In genomic region chr8:13516728-13517127, GRCm38 (mm10) we compare ENCODE assay signal across 22 mouse cellular contexts. TPM values are rescaled to one million over a fixed set of nuclear protein-coding genes. Genes with fewer than 3 reads are reported as not detected.
DNase-seq lines count a peak whose midpoint lies in the region; ATAC-seq and TF ChIP-seq lines count a peak whose summit lies in the region.
"Had no signal": no experiment of that assay in that cellular context is flagged by ENCODE, and none has a peak within 500 bp of the region (broad histone marks: within the 10 kb centered on the region; RNA-seq: fewer than 3 reads in every experiment).

No protein-coding gene starts in this region.

- H3K4me3 ChIP-seq in heart, embryonic 12.5 days, result no peak overlapping the region
- H3K4me3 ChIP-seq in heart, embryonic 10.5 days, result no peak overlapping the region
- H3K4me3 ChIP-seq in MEL (ENCODE audit: control insufficient read depth in 1 of 2, insufficient read depth in 1 of 2, low read depth in 2 of 2, low read length in 2 of 2), result no peak overlapping the region
- no peak overlapping the region for H3K4me3 ChIP-seq in limb, embryonic 14.5 days (replicated peaks; ENCODE audit: low read length)
- H3K4me3 ChIP-seq: embryonic facial prominence, embryonic 13.5 days; forebrain, embryonic 10.5 days; limb, embryonic 12.5 days; megakaryocyte, embryonic 14.5 days had no signal

- WGBS in heart, embryonic 12.5 days, result 59% methylated on average over 5 of the region's 5 CpGs
- WGBS in heart, embryonic 10.5 days, result 73% methylated on average over 5 of the region's 5 CpGs
- 65% methylated on average over 5 of the region's 5 CpGs for WGBS in limb, embryonic 14.5 days

- TF ChIP-seq EP300 in MEL (IDR thresholded peaks at IDR 0.05; ENCODE audit: low read depth in 1 of 2, low read length in 2 of 2), result no peak

- H3K36me3 ChIP-seq in heart, embryonic 12.5 days, result no peaks in the 10 kb centered on the region
- no peaks in the 10 kb centered on the region for H3K36me3 ChIP-seq in heart, embryonic 10.5 days
- H3K36me3 ChIP-seq in MEL (ENCODE audit: control insufficient read depth in 1 of 2, insufficient read depth in 2 of 2, low read length in 2 of 2), result peaks cover 0 to 22% of the 10 kb centered on the region in 2 experiments; a peak in 2 of 4 replicates
- H3K36me3 ChIP-seq in limb, embryonic 14.5 days (ENCODE audit: control insufficient read depth, insufficient read depth, low read length), result no peaks in the 10 kb centered on the region
- H3K36me3 ChIP-seq: embryonic facial prominence, embryonic 13.5 days; forebrain, embryonic 10.5 days; limb, embryonic 12.5 days had no signal

- no peak for DNase-seq in heart, embryonic 10.5 days (ENCODE audit: low spot score)
- peak; percentile 42 for DNase-seq in kidney, postnatal 10 days
- no peak for DNase-seq in kidney, adult 11 months
- DNase-seq in MEL (ENCODE audit: low read depth, low spot score) (no peak), liver (no peak)
- DNase-seq in limb, embryonic 14.5 days (ENCODE audit: low spot score), result peak; percentile 33
- DNase-seq in frontal cortex, postnatal 25 days (ENCODE audit: low spot score in 2 of 2), result no peak
- DNase-seq: B cell, adult 2 months; gastrocnemius, postnatal 14 days; layer of hippocampus, adult 9-11 months; liver, postnatal 0 days; thymus, postnatal 25 days had no signal

- no peaks in the 10 kb centered on the region; the same call in none of the 2 replicates for H3K27me3 ChIP-seq in heart, embryonic 12.5 days (replicated peaks)
- H3K27me3 ChIP-seq in heart, embryonic 10.5 days (ENCODE audit: insufficient read depth, poor library complexity, severe bottlenecking), result no peaks in the 10 kb centered on the region; the same call in 1 of the 2 replicates
- peaks cover 0 to 1% of the 10 kb centered on the region in 2 experiments; a peak in 2 of 4 replicates for H3K27me3 ChIP-seq in MEL (ENCODE audit: control insufficient read depth in 1 of 2, insufficient read depth in 2 of 2, low read length in 2 of 2)
- H3K27me3 ChIP-seq in limb, embryonic 14.5 days (ENCODE audit: control insufficient read depth, insufficient read depth, low read length), result no peaks in the 10 kb centered on the region

- H3K79me2 ChIP-seq in MEL (ENCODE audit: control insufficient read depth, insufficient read depth, low read length, poor library complexity), result no peaks in the 10 kb centered on the region

- H3K9ac ChIP-seq in heart, embryonic 12.5 days, result no peak overlapping the region
- 0 out of 2 replicates have a peak overlapping the region, but pooled peaks have one; percentile 13 for H3K9ac ChIP-seq in MEL (ENCODE audit: control insufficient read depth, low read depth, low read length, poor library complexity, severe bottlenecking)
- H3K9ac ChIP-seq in limb, embryonic 14.5 days (ENCODE audit: low read depth, low read length, severe bottlenecking), result no peak overlapping the region
- H3K9ac ChIP-seq: embryonic facial prominence, embryonic 13.5 days; hindbrain, embryonic 14.5 days; limb, embryonic 12.5 days; liver, postnatal 0 days had no signal

- no peak overlapping the region for H3K4me2 ChIP-seq in heart, embryonic 12.5 days
- H3K4me2 ChIP-seq in limb, embryonic 14.5 days (replicated peaks; ENCODE audit: low read depth, low read length, severe bottlenecking), result no peak overlapping the region
- H3K4me2 ChIP-seq: embryonic facial prominence, embryonic 13.5 days; hindbrain, embryonic 14.5 days; limb, embryonic 12.5 days had no signal

- no peaks in the 10 kb centered on the region for H3K9me3 ChIP-seq in heart, embryonic 12.5 days (replicated peaks)
- no peaks in the 10 kb centered on the region for H3K9me3 ChIP-seq in heart, embryonic 10.5 days
- no peaks in the 10 kb centered on the region for H3K9me3 ChIP-seq in MEL (replicated peaks; ENCODE audit: insufficient read depth, low read length)
- H3K9me3 ChIP-seq in limb, embryonic 14.5 days (ENCODE audit: control insufficient read depth, low read length), result no peaks in the 10 kb centered on the region
- H3K9me3 ChIP-seq: embryonic facial prominence, embryonic 13.5 days; forebrain, embryonic 10.5 days; limb, embryonic 12.5 days had no signal

- no peak for ATAC-seq in heart, embryonic 12.5 days (ENCODE audit: insufficient number of reproducible peaks, low FRiP score)
- no peak for ATAC-seq in limb, embryonic 14.5 days (ENCODE audit: low FRiP score, low read depth)
- ATAC-seq: liver, postnatal 0 days; midbrain, embryonic 16.5 days had no signal

- no peak for TF ChIP-seq POLR2A in MEL (IDR thresholded peaks at IDR 0.05; ENCODE audit: control insufficient read depth in 1 of 2, insufficient read depth in 1 of 2, low read depth in 1 of 2, low read length in 2 of 2, poor library complexity in 1 of 2)
- no peak for TF ChIP-seq POLR2A in limb, embryonic 14.5 days (IDR thresholded peaks at IDR 0.05; ENCODE audit: borderline replicate concordance, extremely low read depth, insufficient read depth, insufficient read length)

- TF ChIP-seq CTCF in MEL (IDR thresholded peaks at IDR 0.05 in 2 of 3, conservative IDR thresholded peaks at IDR 0.05 in 1 of 3; ENCODE audit: control insufficient read depth in 1 of 3, insufficient read depth in 1 of 3, low read depth in 2 of 3, low read length in 3 of 3, poor library complexity in 1 of 3, severe bottlenecking in 1 of 3), result no peak

- no peak for TF ChIP-seq RAD21 in MEL (IDR thresholded peaks at IDR 0.05; ENCODE audit: low read depth, low read length)

- peak overlapping the region; percentile 40; the same call in 1 of the 2 replicates for H3K27ac ChIP-seq in heart, embryonic 12.5 days (ENCODE audit: poor library complexity, severe bottlenecking)
- H3K27ac ChIP-seq in heart, embryonic 10.5 days, result no peak overlapping the region
- H3K27ac ChIP-seq in MEL (ENCODE audit: control insufficient read depth, low read depth, low read length), result peak overlapping the region; percentile 54
- no peak overlapping the region for H3K27ac ChIP-seq in limb, embryonic 14.5 days (replicated peaks; ENCODE audit: low read depth, low read length)
- H3K27ac ChIP-seq: embryonic facial prominence, embryonic 13.5 days; forebrain, embryonic 10.5 days; hindbrain, embryonic 14.5 days; limb, embryonic 12.5 days had no signal

- peaks cover 35% of the 10 kb centered on the region for H3K4me1 ChIP-seq in heart, embryonic 12.5 days (replicated peaks)
- peaks cover 21% of the 10 kb centered on the region for H3K4me1 ChIP-seq in heart, embryonic 10.5 days
- H3K4me1 ChIP-seq in MEL (ENCODE audit: control insufficient read depth in 1 of 2, insufficient read depth in 2 of 2, low read length in 2 of 2), result peaks cover 20 to 29% of the 10 kb centered on the region in 2 experiments
- no peaks in the 10 kb centered on the region; the same call in 1 of the 2 replicates for H3K4me1 ChIP-seq in limb, embryonic 14.5 days (ENCODE audit: control insufficient read depth, insufficient read depth, low read length)
- H3K4me1 ChIP-seq: forebrain, embryonic 10.5 days; limb, embryonic 12.5 days had no signal

TF ChIP-seq in MEL, 35 proteins besides CTCF, POLR2A, EP300 and RAD21:
- TF ChIP-seq SMC3 (IDR thresholded peaks at IDR 0.05; ENCODE audit: low read depth, low read length) (no peak), USF2 (IDR thresholded peaks at IDR 0.05; ENCODE audit: borderline replicate concordance in 1 of 2, insufficient read depth in 1 of 2, low read depth in 1 of 2, low read length in 2 of 2) (no peak), ZNF384 (IDR thresholded peaks at IDR 0.05; ENCODE audit: low read depth, low read length) (no peak), E2F4 (IDR thresholded peaks at IDR 0.05; ENCODE audit: borderline replicate concordance, low read depth, low read length) (no peak), MAZ (IDR thresholded peaks at IDR 0.05; ENCODE audit: low read depth, low read length) (no peak), MAX (IDR thresholded peaks at IDR 0.05; ENCODE audit: low read length) (no peak), MAFK (IDR thresholded peaks at IDR 0.05; ENCODE audit: borderline replicate concordance, low read depth, low read length) (no peak), USF1 (IDR thresholded peaks at IDR 0.05; ENCODE audit: low read depth, low read length) (no peak), ZMIZ1 (IDR thresholded peaks at IDR 0.05; ENCODE audit: low read depth, low read length) (no peak), ETS1 (IDR thresholded peaks at IDR 0.05; ENCODE audit: low read depth, low read length) (no peak), MEF2A (IDR thresholded peaks at IDR 0.05; ENCODE audit: extremely low read depth, insufficient replicate concordance, low read depth, low read length, poor library complexity, severe bottlenecking) (no peak), TAL1 (IDR thresholded peaks at IDR 0.05; ENCODE audit: low read length) (no peak)

RNA-seq across cellular contexts. Expression of gene Gas6, which starts 22.4 kb away (rescaled TPM):
- polyA plus RNA-seq in heart, embryonic 12.5 days (2016; fragmentation: Nextera tagmentation; extraction: Ambion mirVana), result 57.1 and 60.7 TPM in 2 replicates
- 13.8 and 23.3 TPM in 2 replicates for polyA plus RNA-seq in heart, embryonic 10.5 days (2016; fragmentation: Nextera tagmentation; extraction: Ambion mirVana)
- total RNA-seq in MEL (2012; rRNA removed), result not detected in 2 replicates
- polyA plus RNA-seq in MEL (2012; ENCODE audit: insufficient read depth in 1 of 2, insufficient read length in 2 of 2, low read depth in 1 of 2, low replicate concordance in 2 of 2, missing spikeins in 1 of 2), result not detected
- polyA plus RNA-seq in limb, embryonic 14.5 days (2012; rRNA removed), result 44.7 and 48.6 TPM in 2 replicates
- polyA plus RNA-seq in limb, embryonic 14.5 days (2014; fragmentation: Nextera tagmentation; extraction: Ambion mirVana), result 31.1 and 32.7 TPM in 2 replicates

RNA-seq across cellular contexts. Expression of gene 1700029H14Rik, which starts 45.5 kb away (rescaled TPM):
- not detected in 2 replicates for polyA plus RNA-seq in heart, embryonic 12.5 days (2016; fragmentation: Nextera tagmentation; extraction: Ambion mirVana)
- polyA plus RNA-seq in heart, embryonic 10.5 days (2016; fragmentation: Nextera tagmentation; extraction: Ambion mirVana), result not detected in 2 replicates
- total RNA-seq in MEL (2012; rRNA removed), result not detected in 2 replicates
- polyA plus RNA-seq in MEL (2012; ENCODE audit: insufficient read depth in 1 of 2, insufficient read length in 2 of 2, low read depth in 1 of 2, low replicate concordance in 2 of 2, missing spikeins in 1 of 2), result under 1 TPM in 1 of 2 experiments, not detected in 1; 0.06 TPM
- not detected in 2 replicates for polyA plus RNA-seq in limb, embryonic 14.5 days (2012; rRNA removed)
- polyA plus RNA-seq in limb, embryonic 14.5 days (2014; fragmentation: Nextera tagmentation; extraction: Ambion mirVana), result not detected in 2 replicates
- total RNA-seq: adrenal gland, postnatal 25 days; gastrocnemius, postnatal 14 days; left cerebral cortex, adult 8-10 months had no signal
- polyA plus RNA-seq: embryonic facial prominence, embryonic 13.5 days; forebrain, embryonic 10.5 days; hindbrain, embryonic 14.5 days; kidney, adult 2 months; limb, embryonic 12.5 days; liver, postnatal 0 days; midbrain, embryonic 16.5 days had no signal

Comparison
In these comparisons a context has a peak if more than half of its experiments do, and no peak if none do; other contexts are left out.
1. H3K27ac ChIP-seq: peak in heart, embryonic 12.5 days (single experiment) and MEL (single experiment); none in heart, embryonic 10.5 days (single experiment) and limb, embryonic 14.5 days (single experiment).
2. DNase-seq: peak in kidney, postnatal 10 days (single experiment) and limb, embryonic 14.5 days (single experiment); none in heart, embryonic 10.5 days (single experiment), kidney, adult 11 months (single experiment), MEL (single experiment), frontal cortex, postnatal 25 days (0 of 2) and liver (single experiment).
3. RNA of gene Gas6, which starts 22.4 kb away (polyA plus RNA-seq): 57.1 to 60.7 TPM in heart, embryonic 12.5 days, 31.1 to 48.6 TPM in limb, embryonic 14.5 days and 13.8 to 23.3 TPM in heart, embryonic 10.5 days; not detected in MEL; every median in the first group is over 10 times any median in the second.